Mouse (Mus musculus): ENCODE measurements around the gene Klf7. TPM values are rescaled to one million over a fixed set of nuclear protein-coding genes. Genes with fewer than 3 reads are reported as not detected.
A peak's percentile ranks its signal among the peaks of the same experiment; 100 is the strongest.

Gene Klf7
- polyA plus RNA-seq, 1 experiment from 2014 or later, result 71.4 TPM

- 41% methylated on average over 2 of the region's 2 CpGs for WGBS
- Histone ChIP-seq H3K4me1 (ENCODE audit: control insufficient read depth, insufficient read depth, low read length) (peaks cover 20% of the 10 kb centered on the region; the same call in 1 of the 2 replicates), H3K27ac (ENCODE audit: low read depth, low read length) (no peak overlapping the region), H3K9ac (replicated peaks; ENCODE audit: low read depth, low read length) (no peak overlapping the region), H3K9me3 (ENCODE audit: control insufficient read depth, low read length) (no peaks in the 10 kb centered on the region), H3K27me3 (ENCODE audit: control insufficient read depth, insufficient read depth, low read length) (no peaks in the 10 kb centered on the region), H3K4me3 (ENCODE audit: low read depth, low read length) (no peak overlapping the region), H3K4me2 (ENCODE audit: low read depth, low read length) (no peak overlapping the region), H3K36me3 (ENCODE audit: control insufficient read depth, insufficient read depth, low read length) (peaks cover 12% of the 10 kb centered on the region)
- no peak for ATAC-seq (ENCODE audit: low read depth)
These were observed 40.9 kb downstream of the Klf7 start for GRCm38 (mm10) chr1:64081217-64081616.

GRCm38 (mm10) chr1:64080263-64080662 lies 41.8 kb downstream of the Klf7 start:
- Histone ChIP-seq H3K4me2 (ENCODE audit: low read depth, low read length) (no peak overlapping the region), H3K27ac (ENCODE audit: low read depth, low read length) (no peak overlapping the region), H3K27me3 (ENCODE audit: control insufficient read depth, insufficient read depth, low read length) (no peaks in the 10 kb centered on the region), H3K4me3 (ENCODE audit: low read depth, low read length) (no peak overlapping the region), H3K4me1 (ENCODE audit: control insufficient read depth, insufficient read depth, low read length) (peaks cover 20% of the 10 kb centered on the region; the same call in 1 of the 2 replicates), H3K36me3 (ENCODE audit: control insufficient read depth, insufficient read depth, low read length) (peaks cover 12% of the 10 kb centered on the region), H3K9ac (replicated peaks; ENCODE audit: low read depth, low read length) (no peak overlapping the region), H3K9me3 (ENCODE audit: control insufficient read depth, low read length) (no peaks in the 10 kb centered on the region)
- WGBS, result 79% methylated on average over 2 of the region's 2 CpGs
- ATAC-seq (ENCODE audit: low read depth), result no peak

- H3K27ac ChIP-seq (ENCODE audit: low read depth, low read length), result no peak overlapping the region; the same call in 1 of the 2 replicates
- H3K27me3 ChIP-seq (ENCODE audit: control insufficient read depth, insufficient read depth, low read length), result no peaks in the 10 kb centered on the region
- no peak overlapping the region for H3K4me3 ChIP-seq (ENCODE audit: low read depth, low read length)
- H3K36me3 ChIP-seq (ENCODE audit: control insufficient read depth, insufficient read depth, low read length), result peaks cover 12% of the 10 kb centered on the region
- WGBS, result 69% methylated on average over 20 of the region's 20 CpGs
- no peaks in the 10 kb centered on the region for H3K9me3 ChIP-seq (ENCODE audit: control insufficient read depth, low read length)
- no peak overlapping the region for H3K9ac ChIP-seq (replicated peaks; ENCODE audit: low read depth, low read length)
- H3K4me1 ChIP-seq (ENCODE audit: control insufficient read depth, insufficient read depth, low read length), result peaks cover 19% of the 10 kb centered on the region; the same call in 1 of the 2 replicates
- H3K4me2 ChIP-seq (ENCODE audit: low read depth, low read length), result no peak overlapping the region
- ATAC-seq (ENCODE audit: low read depth), result no peak
These were observed 43.3 kb downstream of the Klf7 start for GRCm38 (mm10) chr1:64078747-64079211.

- Histone ChIP-seq H3K9me3 (ENCODE audit: control insufficient read depth, low read length) (no peaks in the 10 kb centered on the region), H3K4me2 (ENCODE audit: low read depth, low read length) (no peak overlapping the region), H3K27ac (ENCODE audit: low read depth, low read length) (no peak overlapping the region), H3K4me3 (ENCODE audit: low read depth, low read length) (no peak overlapping the region), H3K9ac (replicated peaks; ENCODE audit: low read depth, low read length) (no peak overlapping the region), H3K4me1 (ENCODE audit: control insufficient read depth, insufficient read depth, low read length) (peaks cover 17% of the 10 kb centered on the region; the same call in 1 of the 2 replicates), H3K36me3 (ENCODE audit: control insufficient read depth, insufficient read depth, low read length) (peaks cover 12% of the 10 kb centered on the region), H3K27me3 (ENCODE audit: control insufficient read depth, insufficient read depth, low read length) (no peaks in the 10 kb centered on the region)
- WGBS, result 68% methylated on average over 9 of the region's 9 CpGs
- peak; percentile 19; the same call in 1 of the 2 replicates for ATAC-seq (ENCODE audit: low read depth)
These were observed 43.9 kb downstream of the Klf7 start for GRCm38 (mm10) chr1:64078011-64078746.

GRCm38 (mm10) chr1:64074051-64074450 lies 48.0 kb downstream of the Klf7 start:
- no peak overlapping the region for H3K27ac ChIP-seq (ENCODE audit: low read depth, low read length)
- no peak for ATAC-seq (ENCODE audit: low read depth)
- H3K36me3 ChIP-seq (ENCODE audit: control insufficient read depth, insufficient read depth, low read length), result peaks cover 12% of the 10 kb centered on the region
- H3K4me1 ChIP-seq (ENCODE audit: control insufficient read depth, insufficient read depth, low read length), result peaks cover 17% of the 10 kb centered on the region; the same call in 1 of the 2 replicates
- WGBS, result 55% methylated on average over 5 of the region's 5 CpGs
- no peak overlapping the region for H3K9ac ChIP-seq (replicated peaks; ENCODE audit: low read depth, low read length)
- H3K27me3 ChIP-seq (ENCODE audit: control insufficient read depth, insufficient read depth, low read length), result no peaks in the 10 kb centered on the region
- no peak overlapping the region for H3K4me3 ChIP-seq (ENCODE audit: low read depth, low read length)
- H3K9me3 ChIP-seq (ENCODE audit: control insufficient read depth, low read length), result no peaks in the 10 kb centered on the region
- H3K4me2 ChIP-seq (ENCODE audit: low read depth, low read length), result no peak overlapping the region

GRCm38 (mm10) chr1:64070947-64071346 lies 51.1 kb downstream of the Klf7 start:
- ATAC-seq (ENCODE audit: low read depth), result no peak
- no peak overlapping the region for H3K4me3 ChIP-seq (ENCODE audit: low read depth, low read length)
- no peak overlapping the region for H3K9ac ChIP-seq (replicated peaks; ENCODE audit: low read depth, low read length)
- peaks cover 21% of the 10 kb centered on the region for H3K4me1 ChIP-seq (ENCODE audit: control insufficient read depth, insufficient read depth, low read length)
- H3K4me2 ChIP-seq (ENCODE audit: low read depth, low read length), result no peak overlapping the region
- no peak overlapping the region for H3K27ac ChIP-seq (ENCODE audit: low read depth, low read length)
- no peaks in the 10 kb centered on the region for H3K36me3 ChIP-seq (ENCODE audit: control insufficient read depth, insufficient read depth, low read length)
- H3K27me3 ChIP-seq (ENCODE audit: control insufficient read depth, insufficient read depth, low read length), result no peaks in the 10 kb centered on the region
- H3K9me3 ChIP-seq (ENCODE audit: control insufficient read depth, low read length), result no peaks in the 10 kb centered on the region
- 54% methylated on average over 2 of the region's 2 CpGs for WGBS

GRCm38 (mm10) chr1:64066320-64067254 lies 55.5 kb downstream of the Klf7 start:
- H3K27ac ChIP-seq (ENCODE audit: low read depth, low read length), result peak overlapping the region; percentile 83
- WGBS, result 13% methylated on average over 10 of the region's 10 CpGs
- no peaks in the 10 kb centered on the region for H3K9me3 ChIP-seq (ENCODE audit: control insufficient read depth, low read length)
- H3K36me3 ChIP-seq (ENCODE audit: control insufficient read depth, insufficient read depth, low read length), result no peaks in the 10 kb centered on the region
- no peak overlapping the region for H3K4me3 ChIP-seq (ENCODE audit: low read depth, low read length)
- no peaks in the 10 kb centered on the region for H3K27me3 ChIP-seq (ENCODE audit: control insufficient read depth, insufficient read depth, low read length)
- H3K4me2 ChIP-seq (ENCODE audit: low read depth, low read length), result peak overlapping the region; percentile 22; the same call in 1 of the 2 replicates
- no peak overlapping the region; the same call in 1 of the 2 replicates for H3K9ac ChIP-seq (replicated peaks; ENCODE audit: low read depth, low read length)
- H3K4me1 ChIP-seq (ENCODE audit: control insufficient read depth, insufficient read depth, low read length), result peaks cover 53% of the 10 kb centered on the region
- peak; percentile 97 for ATAC-seq (ENCODE audit: low read depth)

GRCm38 (mm10) chr1:64061488-64061887 lies 60.6 kb downstream of the Klf7 start:
- Histone ChIP-seq H3K27me3 (ENCODE audit: control insufficient read depth, insufficient read depth, low read length) (no peaks in the 10 kb centered on the region), H3K9ac (replicated peaks; ENCODE audit: low read depth, low read length) (no peak overlapping the region), H3K4me3 (ENCODE audit: low read depth, low read length) (no peak overlapping the region), H3K4me1 (ENCODE audit: control insufficient read depth, insufficient read depth, low read length) (peaks cover 57% of the 10 kb centered on the region), H3K4me2 (ENCODE audit: low read depth, low read length) (no peak overlapping the region), H3K36me3 (ENCODE audit: control insufficient read depth, insufficient read depth, low read length) (no peaks in the 10 kb centered on the region), H3K27ac (ENCODE audit: low read depth, low read length) (peak overlapping the region; percentile 76), H3K9me3 (ENCODE audit: control insufficient read depth, low read length) (no peaks in the 10 kb centered on the region)
- no peak for ATAC-seq (ENCODE audit: low read depth)
- 64% methylated on average over 10 of the region's 10 CpGs for WGBS

Data from neural tube, embryonic 14.5 days (tissue).